Mouse (Mus musculus): ENCODE measurements around the gene Epb41. TPM values are rescaled to one million over a fixed set of nuclear protein-coding genes. Genes with fewer than 3 reads are reported as not detected.

Epb41 gene
- polyA plus RNA-seq, 1 experiment: 7.1 TPM

GRCm38 (mm10) chr4:132029851-132030741 lies 45.0 kb downstream of the Epb41 start:
- Histone ChIP-seq H3K79me2 (ENCODE audit: control insufficient read depth, insufficient read depth) (no peaks in the 10 kb centered on the region), H3K79me3 (ENCODE audit: low read depth) (peaks cover 1% of the 10 kb centered on the region), H3K4me3 (ENCODE audit: insufficient read depth, poor library complexity, severe bottlenecking) (no peak overlapping the region), H3K36me3 (ENCODE audit: control insufficient read depth, insufficient read depth) (no peaks in the 10 kb centered on the region), H3ac (ENCODE audit: control insufficient read depth, insufficient read length, low read depth) (no peak overlapping the region), H3K27me3 (ENCODE audit: control insufficient read depth, insufficient read depth, insufficient read length) (no peaks in the 10 kb centered on the region)
- no peak for TF ChIP-seq USF1 (IDR thresholded peaks at IDR 0.05; ENCODE audit: low read depth)
- TF ChIP-seq MYOG (IDR thresholded peaks at IDR 0.05; ENCODE audit: control insufficient read depth, extremely low read depth, insufficient read length): no peak
- no peak for TF ChIP-seq CEBPB (IDR thresholded peaks at IDR 0.05; ENCODE audit: low read depth)
- no peak for TF ChIP-seq MYOD1 (IDR thresholded peaks at IDR 0.05; ENCODE audit: control insufficient read depth, insufficient read length, low read depth)
- TF ChIP-seq FOSL1 (IDR thresholded peaks at IDR 0.05; ENCODE audit: insufficient read depth, low read length, poor library complexity, severe bottlenecking): no peak
- TF ChIP-seq MAX (IDR thresholded peaks at IDR 0.05): no peak
- no peak for TF ChIP-seq CTCF (IDR thresholded peaks at IDR 0.05; ENCODE audit: control insufficient read depth, insufficient read depth, insufficient read length)

GRCm38 (mm10) chr4:132027806-132028205 lies 47.3 kb downstream of the Epb41 start:
- TF ChIP-seq CEBPB (IDR thresholded peaks at IDR 0.05; ENCODE audit: low read depth) (no peak), CTCF (IDR thresholded peaks at IDR 0.05; ENCODE audit: control insufficient read depth, insufficient read depth, insufficient read length) (no peak), MAX (IDR thresholded peaks at IDR 0.05) (no peak), FOSL1 (IDR thresholded peaks at IDR 0.05; ENCODE audit: insufficient read depth, low read length, poor library complexity, severe bottlenecking) (no peak), MYOD1 (IDR thresholded peaks at IDR 0.05; ENCODE audit: control insufficient read depth, insufficient read length, low read depth) (no peak), USF1 (IDR thresholded peaks at IDR 0.05; ENCODE audit: low read depth) (no peak), MYOG (IDR thresholded peaks at IDR 0.05; ENCODE audit: control insufficient read depth, extremely low read depth, insufficient read length) (no peak)
- Histone ChIP-seq H3K36me3 (ENCODE audit: control insufficient read depth, insufficient read depth) (no peaks in the 10 kb centered on the region), H3ac (ENCODE audit: control insufficient read depth, insufficient read length, low read depth) (no peak overlapping the region), H3K4me3 (ENCODE audit: insufficient read depth, poor library complexity, severe bottlenecking) (no peak overlapping the region), H3K27me3 (ENCODE audit: control insufficient read depth, insufficient read depth, insufficient read length) (no peaks in the 10 kb centered on the region), H3K79me2 (ENCODE audit: control insufficient read depth, insufficient read depth) (no peaks in the 10 kb centered on the region), H3K79me3 (ENCODE audit: low read depth) (no peaks in the 10 kb centered on the region)

- Histone ChIP-seq H3K79me3 (ENCODE audit: low read depth) (no peaks in the 10 kb centered on the region), H3ac (ENCODE audit: control insufficient read depth, insufficient read length, low read depth) (no peak overlapping the region), H3K4me3 (ENCODE audit: insufficient read depth, poor library complexity, severe bottlenecking) (no peak overlapping the region), H3K27me3 (ENCODE audit: control insufficient read depth, insufficient read depth, insufficient read length) (no peaks in the 10 kb centered on the region), H3K36me3 (ENCODE audit: control insufficient read depth, insufficient read depth) (no peaks in the 10 kb centered on the region), H3K79me2 (ENCODE audit: control insufficient read depth, insufficient read depth) (no peaks in the 10 kb centered on the region)
- no peak for TF ChIP-seq USF1 (IDR thresholded peaks at IDR 0.05; ENCODE audit: low read depth)
- TF ChIP-seq CEBPB (IDR thresholded peaks at IDR 0.05; ENCODE audit: low read depth): no peak
- TF ChIP-seq MYOG (IDR thresholded peaks at IDR 0.05; ENCODE audit: control insufficient read depth, extremely low read depth, insufficient read length): no peak
- TF ChIP-seq FOSL1 (IDR thresholded peaks at IDR 0.05; ENCODE audit: insufficient read depth, low read length, poor library complexity, severe bottlenecking): no peak
- TF ChIP-seq MYOD1 (IDR thresholded peaks at IDR 0.05; ENCODE audit: control insufficient read depth, insufficient read length, low read depth): no peak
- TF ChIP-seq CTCF (IDR thresholded peaks at IDR 0.05; ENCODE audit: control insufficient read depth, insufficient read depth, insufficient read length): no peak
- TF ChIP-seq MAX (IDR thresholded peaks at IDR 0.05): no peak
These were observed 48.0 kb downstream of the Epb41 start for GRCm38 (mm10) chr4:132027167-132027566.

GRCm38 (mm10) chr4:132025738-132026527 lies 49.2 kb downstream of the Epb41 start:
- no peaks in the 10 kb centered on the region for H3K79me3 ChIP-seq (ENCODE audit: low read depth)
- H3K27me3 ChIP-seq (ENCODE audit: control insufficient read depth, insufficient read depth, insufficient read length): no peaks in the 10 kb centered on the region
- no peaks in the 10 kb centered on the region for H3K79me2 ChIP-seq (ENCODE audit: control insufficient read depth, insufficient read depth)
- no peak overlapping the region for H3K4me3 ChIP-seq (ENCODE audit: insufficient read depth, poor library complexity, severe bottlenecking)
- H3ac ChIP-seq (ENCODE audit: control insufficient read depth, insufficient read length, low read depth): no peak overlapping the region
- H3K36me3 ChIP-seq (ENCODE audit: control insufficient read depth, insufficient read depth): no peaks in the 10 kb centered on the region
- TF ChIP-seq CTCF (IDR thresholded peaks at IDR 0.05; ENCODE audit: control insufficient read depth, insufficient read depth, insufficient read length) (no peak), MYOD1 (IDR thresholded peaks at IDR 0.05; ENCODE audit: control insufficient read depth, insufficient read length, low read depth) (no peak), CEBPB (IDR thresholded peaks at IDR 0.05; ENCODE audit: low read depth) (no peak), MYOG (IDR thresholded peaks at IDR 0.05; ENCODE audit: control insufficient read depth, extremely low read depth, insufficient read length) (no peak), MAX (IDR thresholded peaks at IDR 0.05) (no peak), FOSL1 (IDR thresholded peaks at IDR 0.05; ENCODE audit: insufficient read depth, low read length, poor library complexity, severe bottlenecking) (no peak), USF1 (IDR thresholded peaks at IDR 0.05; ENCODE audit: low read depth) (no peak)

- Histone ChIP-seq H3K79me3 (ENCODE audit: low read depth) (no peaks in the 10 kb centered on the region), H3ac (ENCODE audit: control insufficient read depth, insufficient read length, low read depth) (no peak overlapping the region), H3K36me3 (ENCODE audit: control insufficient read depth, insufficient read depth) (no peaks in the 10 kb centered on the region), H3K79me2 (ENCODE audit: control insufficient read depth, insufficient read depth) (no peaks in the 10 kb centered on the region), H3K27me3 (ENCODE audit: control insufficient read depth, insufficient read depth, insufficient read length) (no peaks in the 10 kb centered on the region), H3K4me3 (ENCODE audit: insufficient read depth, poor library complexity, severe bottlenecking) (no peak overlapping the region)
- TF ChIP-seq MAX (IDR thresholded peaks at IDR 0.05): no peak
These were observed 49.9 kb downstream of the Epb41 start for GRCm38 (mm10) chr4:132025264-132025663.

All from C2C12 (cell line).